In the genomic region with DNA sequence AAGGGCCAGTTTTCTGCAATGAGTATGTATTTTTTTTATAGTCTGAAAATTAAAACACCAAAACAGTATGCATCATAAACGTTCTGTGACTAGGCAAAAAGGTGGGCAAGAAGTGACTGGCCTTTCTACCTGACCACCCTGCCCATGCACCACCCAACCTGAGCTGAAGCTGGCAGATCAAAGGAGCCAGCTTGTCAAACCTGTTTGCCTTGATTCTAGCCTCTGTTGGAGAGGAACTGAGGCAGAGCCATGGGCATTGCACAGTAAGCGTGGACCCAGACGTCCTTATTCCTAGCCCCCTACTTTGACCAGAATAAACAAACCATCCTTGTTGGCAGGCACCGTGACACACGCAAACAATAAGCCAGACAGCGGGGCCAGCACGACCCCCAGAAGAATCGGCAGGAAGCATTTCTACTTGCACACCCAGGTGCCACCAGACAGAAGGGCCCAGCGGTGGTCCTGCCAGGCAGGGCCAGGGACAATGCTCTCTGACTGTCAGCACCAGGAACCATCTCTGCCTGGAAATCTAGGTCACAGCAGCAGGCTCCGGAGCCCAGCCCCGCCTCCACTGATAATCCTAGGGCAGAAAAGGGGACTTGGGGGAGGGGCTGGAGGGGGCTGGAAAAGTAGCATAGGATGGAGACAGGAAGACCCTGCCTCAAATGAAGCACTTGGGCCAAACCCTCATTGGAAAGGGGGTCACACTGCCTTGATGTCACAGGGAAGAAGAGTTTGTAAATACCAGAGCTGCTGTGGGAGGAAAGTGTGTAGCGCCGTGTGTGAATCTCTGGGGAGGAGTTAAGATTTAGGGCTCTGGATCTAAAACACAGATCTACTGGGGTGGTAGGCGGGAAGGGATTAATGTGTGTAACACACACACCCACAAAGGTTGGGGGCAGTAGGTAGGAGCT, we compare ENCODE assay signal across 7 mouse cellular contexts. TPM values are rescaled to one million over a fixed set of nuclear protein-coding genes. Genes with fewer than 3 reads are reported as not detected.
DNase-seq lines count a peak whose midpoint lies in the region; ATAC-seq and TF ChIP-seq lines count a peak whose summit lies in the region.

No protein-coding gene starts in this region.

- peaks cover 69% of the 10 kb centered on the region for H3K4me1 ChIP-seq in lung, embryonic 15.5 days
- peaks cover 24% of the 10 kb centered on the region for H3K4me1 ChIP-seq in cortical plate, adult 2 months (ENCODE audit: control insufficient read depth, insufficient read depth, low read length)
- H3K4me1 ChIP-seq in heart, embryonic 15.5 days (replicated peaks) = peaks cover 66% of the 10 kb centered on the region
- H3K4me1 ChIP-seq in midbrain, embryonic 15.5 days = peaks cover 71% of the 10 kb centered on the region

- WGBS in lung, embryonic 15.5 days = 16% methylated on average over 14 of the region's 14 CpGs
- WGBS in heart, embryonic 15.5 days = 19% methylated on average over 14 of the region's 14 CpGs
- 4% methylated on average over 14 of the region's 14 CpGs for WGBS in midbrain, embryonic 15.5 days

- ATAC-seq in lung, embryonic 15.5 days (ENCODE audit: borderline replicate concordance, extremely low read depth, low FRiP score, low TSS enrichment) = no peak
- ATAC-seq in heart, embryonic 15.5 days (replicated peaks; ENCODE audit: insufficient number of reproducible peaks, insufficient read depth, low FRiP score, low read depth) = no peak
- no peak for ATAC-seq in midbrain, embryonic 15.5 days (replicated peaks)

- H3K9ac ChIP-seq in lung, embryonic 15.5 days = no peak overlapping the region; the same call in 1 of the 2 replicates
- peak overlapping the region; percentile 30 for H3K9ac ChIP-seq in heart, embryonic 15.5 days
- H3K9ac ChIP-seq in midbrain, embryonic 15.5 days = peak overlapping the region; percentile 24

- H3K4me2 ChIP-seq in lung, embryonic 15.5 days = peak overlapping the region; percentile 70
- peak overlapping the region; percentile 48 for H3K4me2 ChIP-seq in heart, embryonic 15.5 days
- peak overlapping the region; percentile 83 for H3K4me2 ChIP-seq in midbrain, embryonic 15.5 days

- H3K27ac ChIP-seq in lung, embryonic 15.5 days = peak overlapping the region; percentile 90
- H3K27ac ChIP-seq in cortical plate, adult 2 months (ENCODE audit: insufficient read depth, low read length) = peak overlapping the region; percentile 39
- H3K27ac ChIP-seq in heart, embryonic 15.5 days = peak overlapping the region; percentile 94
- peak overlapping the region; percentile 96 for H3K27ac ChIP-seq in midbrain, embryonic 15.5 days

- no peak overlapping the region for H3K4me3 ChIP-seq in lung, embryonic 15.5 days
- H3K4me3 ChIP-seq in cortical plate, adult 2 months (ENCODE audit: insufficient read depth, low read length) = peak overlapping the region; percentile 91
- H3K4me3 ChIP-seq in heart, embryonic 15.5 days = no peak overlapping the region
- peak overlapping the region; percentile 11 for H3K4me3 ChIP-seq in midbrain, embryonic 15.5 days

- no peaks in the 10 kb centered on the region for H3K27me3 ChIP-seq in lung, embryonic 15.5 days
- no peaks in the 10 kb centered on the region for H3K27me3 ChIP-seq in heart, embryonic 15.5 days
- H3K27me3 ChIP-seq in midbrain, embryonic 15.5 days (replicated peaks) = no peaks in the 10 kb centered on the region

- no peak for TF ChIP-seq CTCF in cortical plate, adult 2 months (IDR thresholded peaks at IDR 0.05; ENCODE audit: extremely low read depth, insufficient read depth, low read length)

- no peak for DNase-seq in lung, postnatal 10 days
- DNase-seq in ovary, adult 18-20 months (ENCODE audit: low spot score) = no peak
- DNase-seq in B cell, adult 2 months = no peak

- no peak for TF ChIP-seq POLR2A in cortical plate, adult 2 months (IDR thresholded peaks at IDR 0.05; ENCODE audit: extremely low read depth, insufficient read depth, low read length)

- no peaks in the 10 kb centered on the region for H3K9me3 ChIP-seq in lung, embryonic 15.5 days
- H3K9me3 ChIP-seq in heart, embryonic 15.5 days (replicated peaks) = no peaks in the 10 kb centered on the region
- H3K9me3 ChIP-seq in midbrain, embryonic 15.5 days = no peaks in the 10 kb centered on the region

- H3K36me3 ChIP-seq in lung, embryonic 15.5 days = peaks cover 32% of the 10 kb centered on the region
- peaks cover 32% of the 10 kb centered on the region for H3K36me3 ChIP-seq in heart, embryonic 15.5 days
- H3K36me3 ChIP-seq in midbrain, embryonic 15.5 days (replicated peaks) = peaks cover 17% of the 10 kb centered on the region; the same call in 1 of the 2 replicates

RNA-seq across cellular contexts. Expression of gene Pea15a, which starts 4.4 kb away (rescaled TPM):
- polyA plus RNA-seq in lung, embryonic 15.5 days (2015; fragmentation: Nextera tagmentation; extraction: Ambion mirVana) = 142 and 146 TPM in 2 replicates
- 530 and 543 TPM in 2 replicates for polyA plus RNA-seq in cortical plate, adult 2 months (2012; rRNA removed)
- polyA plus RNA-seq in heart, embryonic 15.5 days (2015; fragmentation: Nextera tagmentation; extraction: Ambion mirVana) = 165 and 179 TPM in 2 replicates
- 437 and 473 TPM in 2 replicates for polyA plus RNA-seq in midbrain, embryonic 15.5 days (2015; fragmentation: Nextera tagmentation; extraction: Ambion mirVana)

RNA-seq across cellular contexts. Expression of gene Casq1, which starts 17.4 kb away (rescaled TPM):
- polyA plus RNA-seq in lung, embryonic 15.5 days (2015; fragmentation: Nextera tagmentation; extraction: Ambion mirVana) = 8.5 and 10.0 TPM in 2 replicates
- polyA plus RNA-seq in cortical plate, adult 2 months (2012; rRNA removed) = 1.1 and 2.9 TPM in 2 replicates
- polyA plus RNA-seq in heart, embryonic 15.5 days (2015; fragmentation: Nextera tagmentation; extraction: Ambion mirVana) = 96.7 and 102 TPM in 2 replicates
- polyA plus RNA-seq in midbrain, embryonic 15.5 days (2015; fragmentation: Nextera tagmentation; extraction: Ambion mirVana) = 1.7 and 2.7 TPM in 2 replicates

RNA-seq across cellular contexts. Expression of gene Dcaf8, which starts 54.3 kb away (rescaled TPM):
- 131 and 134 TPM in 2 replicates for polyA plus RNA-seq in lung, embryonic 15.5 days (2015; fragmentation: Nextera tagmentation; extraction: Ambion mirVana)
- 99.6 and 106 TPM in 2 replicates for polyA plus RNA-seq in cortical plate, adult 2 months (2012; rRNA removed)
- 107 and 118 TPM in 2 replicates for polyA plus RNA-seq in heart, embryonic 15.5 days (2015; fragmentation: Nextera tagmentation; extraction: Ambion mirVana)
- 93.0 and 94.7 TPM in 2 replicates for polyA plus RNA-seq in midbrain, embryonic 15.5 days (2015; fragmentation: Nextera tagmentation; extraction: Ambion mirVana)

RNA-seq across cellular contexts. Expression of gene Atp1a4, which starts 56.0 kb away (rescaled TPM):
- polyA plus RNA-seq in lung, embryonic 15.5 days (2015; fragmentation: Nextera tagmentation; extraction: Ambion mirVana) = not detected in 2 replicates
- not detected in 2 replicates for polyA plus RNA-seq in cortical plate, adult 2 months (2012; rRNA removed)
- polyA plus RNA-seq in heart, embryonic 15.5 days (2015; fragmentation: Nextera tagmentation; extraction: Ambion mirVana) = 0.10 and 0.28 TPM in 2 replicates
- polyA plus RNA-seq in midbrain, embryonic 15.5 days (2015; fragmentation: Nextera tagmentation; extraction: Ambion mirVana) = 0.05 TPM in 1 of 2 replicates, not detected in the other

RNA-seq across cellular contexts. Expression of gene Igsf8, which starts 59.2 kb away (rescaled TPM):
- 46.2 and 49.4 TPM in 2 replicates for polyA plus RNA-seq in lung, embryonic 15.5 days (2015; fragmentation: Nextera tagmentation; extraction: Ambion mirVana)
- 318 and 326 TPM in 2 replicates for polyA plus RNA-seq in cortical plate, adult 2 months (2012; rRNA removed)
- polyA plus RNA-seq in heart, embryonic 15.5 days (2015; fragmentation: Nextera tagmentation; extraction: Ambion mirVana) = 20.6 and 35.4 TPM in 2 replicates
- polyA plus RNA-seq in midbrain, embryonic 15.5 days (2015; fragmentation: Nextera tagmentation; extraction: Ambion mirVana) = 66.2 and 77.2 TPM in 2 replicates

Comparison
In these comparisons a context has a peak if more than half of its experiments do, and no peak if none do; other contexts are left out.
1. H3K27ac ChIP-seq: peak in every context shown above with its lines; median percentile 96 in midbrain, embryonic 15.5 days; 94 in heart, embryonic 15.5 days; 90 in lung, embryonic 15.5 days; 39 in cortical plate, adult 2 months.
2. H3K4me3 ChIP-seq: peak in cortical plate, adult 2 months (single experiment) and midbrain, embryonic 15.5 days (single experiment); none in lung, embryonic 15.5 days (single experiment) and heart, embryonic 15.5 days (single experiment).
3. Peak in every context shown above with its lines, with median percentiles within 50 percentile points of each other: H3K4me2 ChIP-seq.